Mouse (Mus musculus) inflammation-experienced regulatory T-cells, adult 16 weeks (primary cell): ENCODE results near the gene Gk5. TPM values are rescaled to one million over a fixed set of nuclear protein-coding genes. Genes with fewer than 3 reads are reported as not detected.

ENCODE experiments used
- polyA plus RNA-seq: library from polyadenylated mRNA; unstranded; fragments of 100-300 nt; shearing (Covaris generic); gene quantifications from one replicate; pipeline ENCODE4 v1.2.1, GENCODE M21; 2017

Gk5 gene
- polyA plus RNA-seq = 1.9 TPM

GRCm38 (mm10) chr9:96118861-96119772 lies at the start of gene Gk5:
Gene Gk5, plus strand, starts transcription at chr9:96119362.

GRCm38 (mm10) chr9:96195885-96196622 lies 76.9 kb downstream of the Gk5 start, which contains the start of gene Tfdp2:
Gene Tfdp2, plus strand, starts transcription at chr9:96196275.

Other genes with a start within 250 kb of the Gk5 start
- 66.2 TPM for gene Xrn1, start 164.6 kb upstream of the Gk5 start, polyA plus RNA-seq
- 7.8 TPM for gene Tfdp2, start 76.9 kb downstream of the Gk5 start, polyA plus RNA-seq
- gene Atp1b3, start 245.1 kb downstream of the Gk5 start, polyA plus RNA-seq = 589 TPM